Mouse (Mus musculus) NIH3T3 (cell line): Measurements from ENCODE around the gene Trappc12.
A peak's percentile ranks its signal among the peaks of the same experiment; 100 is the strongest.
"Not testable (repeated sequence)": the region's sequence is repeated elsewhere in the genome, so short reads cannot be mapped to it uniquely, and the experiment has no call there.

Experiments
- DNase-seq: peaks from one replicate; pipeline ENCODE4 v3.0.0-alpha.2; 2012; ENCODE audit warnings: low read depth

The Trappc12 gene

GRCm38 (mm10) chr12:28733520-28734245, 16.6 kb downstream of the Trappc12 start:
- DNase-seq: not testable (repeated sequence)

GRCm38 (mm10) chr12:28732631-28733030, 17.6 kb downstream of the Trappc12 start:
- no peak for DNase-seq

GRCm38 (mm10) chr12:28727061-28727460, 23.2 kb downstream of the Trappc12 start:
- DNase-seq: no peak

- DNase-seq: no peak
Measured at GRCm38 (mm10) chr12:28726204-28726603, 24.1 kb downstream of the Trappc12 start.

- DNase-seq: no peak
Measured at GRCm38 (mm10) chr12:28724366-28724765, 25.9 kb downstream of the Trappc12 start.

GRCm38 (mm10) chr12:28718106-28718505, 32.2 kb downstream of the Trappc12 start:
- DNase-seq: no peak

- no peak for DNase-seq
Measured at GRCm38 (mm10) chr12:28717066-28717465, 33.2 kb downstream of the Trappc12 start.

GRCm38 (mm10) chr12:28714822-28715632, 35.2 kb downstream of the Trappc12 start:
- DNase-seq: no peak

- no peak for DNase-seq
Measured at GRCm38 (mm10) chr12:28710566-28711185, 39.6 kb downstream of the Trappc12 start.

GRCm38 (mm10) chr12:28708154-28708553, 42.1 kb downstream of the Trappc12 start:
- DNase-seq: no peak

- no peak for DNase-seq
Measured at GRCm38 (mm10) chr12:28705204-28705603, 45.1 kb downstream of the Trappc12 start.

GRCm38 (mm10) chr12:28704381-28704780, 45.9 kb downstream of the Trappc12 start:
- DNase-seq: no peak

GRCm38 (mm10) chr12:28701302-28701701, 49.0 kb downstream of the Trappc12 start:
- no peak for DNase-seq

GRCm38 (mm10) chr12:28700561-28701025, 49.7 kb downstream of the Trappc12 start:
- no peak for DNase-seq

- DNase-seq: no peak
Measured at GRCm38 (mm10) chr12:28700101-28700511, 50.2 kb downstream of the Trappc12 start.

GRCm38 (mm10) chr12:28699656-28700055, 50.6 kb downstream of the Trappc12 start:
- DNase-seq: peak; percentile 83

- no peak for DNase-seq
Measured at GRCm38 (mm10) chr12:28699086-28699485, 51.2 kb downstream of the Trappc12 start.

- no peak for DNase-seq
Measured at GRCm38 (mm10) chr12:28697821-28698595, 52.3 kb downstream of the Trappc12 start.

GRCm38 (mm10) chr12:28694776-28695175, 55.5 kb downstream of the Trappc12 start:
- DNase-seq: no peak

- peak; percentile 69 for DNase-seq
Measured at GRCm38 (mm10) chr12:28694231-28694630, 56.0 kb downstream of the Trappc12 start.

GRCm38 (mm10) chr12:28693738-28694137, 56.5 kb downstream of the Trappc12 start:
- DNase-seq: no peak

GRCm38 (mm10) chr12:28690730-28691129, 59.5 kb downstream of the Trappc12 start:
- no peak for DNase-seq
